Mouse (Mus musculus): ENCODE measurements around the gene Dguok. TPM values are rescaled to one million over a fixed set of nuclear protein-coding genes. Genes with fewer than 3 reads are reported as not detected.

The Dguok gene
- polyA plus RNA-seq, 1 experiment: 53.9 TPM

DNA sequence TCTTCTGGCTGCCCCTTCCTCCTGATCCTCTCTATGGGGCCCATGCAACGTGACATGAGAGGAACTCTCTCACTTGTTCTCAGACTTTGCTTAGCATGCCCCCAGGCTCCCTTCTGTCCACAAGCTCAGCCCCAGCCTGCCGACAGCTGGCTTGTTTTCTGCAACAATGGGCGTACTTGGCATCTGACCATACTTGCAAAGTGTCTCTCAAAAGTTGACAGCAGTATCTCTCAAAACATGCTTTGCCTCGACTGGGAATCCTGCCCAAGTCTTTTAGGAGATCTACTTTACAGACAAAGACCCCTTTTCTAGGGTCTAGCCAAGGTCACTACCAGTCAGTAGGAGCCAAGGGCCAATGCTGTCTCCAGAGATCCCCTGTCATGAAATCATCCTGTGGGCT lies 20.9 kb downstream of the Dguok start:
- Histone ChIP-seq H3K27ac (ENCODE audit: insufficient read depth, low read length) (no peak overlapping the region), H3K4me1 (ENCODE audit: control insufficient read depth, insufficient read depth, low read length) (no peaks in the 10 kb centered on the region), H3K4me3 (ENCODE audit: insufficient read depth, low read length) (no peak overlapping the region)
- TF ChIP-seq CTCF (IDR thresholded peaks at IDR 0.05; ENCODE audit: extremely low read depth, insufficient read depth, low read length) (no peak), POLR2A (IDR thresholded peaks at IDR 0.05; ENCODE audit: extremely low read depth, insufficient read depth, low read length) (no peak)

DNA sequence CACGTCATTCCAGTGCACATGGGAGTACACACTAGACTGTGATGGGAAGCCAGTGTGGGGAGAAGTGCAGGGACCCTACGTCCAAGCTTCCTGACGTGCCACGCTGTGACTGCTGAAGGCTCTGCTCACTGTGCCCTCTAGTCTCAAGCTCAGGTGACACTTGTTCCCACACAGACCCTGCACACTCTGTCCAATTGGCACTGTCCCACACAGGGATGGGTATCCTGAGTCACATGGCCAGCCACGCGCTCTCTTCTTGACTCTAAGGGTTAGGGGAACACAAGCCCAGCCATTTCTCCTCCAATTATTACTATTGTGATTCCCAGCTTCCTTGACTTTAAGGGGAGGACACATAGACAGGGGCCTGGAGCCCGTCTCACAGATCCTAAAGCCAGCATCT lies 23.0 kb downstream of the Dguok start:
- Histone ChIP-seq H3K27ac (ENCODE audit: insufficient read depth, low read length) (no peak overlapping the region), H3K4me1 (ENCODE audit: control insufficient read depth, insufficient read depth, low read length) (no peaks in the 10 kb centered on the region), H3K4me3 (ENCODE audit: insufficient read depth, low read length) (no peak overlapping the region)
- TF ChIP-seq CTCF (IDR thresholded peaks at IDR 0.05; ENCODE audit: extremely low read depth, insufficient read depth, low read length) (no peak), POLR2A (IDR thresholded peaks at IDR 0.05; ENCODE audit: extremely low read depth, insufficient read depth, low read length) (no peak)

DNA sequence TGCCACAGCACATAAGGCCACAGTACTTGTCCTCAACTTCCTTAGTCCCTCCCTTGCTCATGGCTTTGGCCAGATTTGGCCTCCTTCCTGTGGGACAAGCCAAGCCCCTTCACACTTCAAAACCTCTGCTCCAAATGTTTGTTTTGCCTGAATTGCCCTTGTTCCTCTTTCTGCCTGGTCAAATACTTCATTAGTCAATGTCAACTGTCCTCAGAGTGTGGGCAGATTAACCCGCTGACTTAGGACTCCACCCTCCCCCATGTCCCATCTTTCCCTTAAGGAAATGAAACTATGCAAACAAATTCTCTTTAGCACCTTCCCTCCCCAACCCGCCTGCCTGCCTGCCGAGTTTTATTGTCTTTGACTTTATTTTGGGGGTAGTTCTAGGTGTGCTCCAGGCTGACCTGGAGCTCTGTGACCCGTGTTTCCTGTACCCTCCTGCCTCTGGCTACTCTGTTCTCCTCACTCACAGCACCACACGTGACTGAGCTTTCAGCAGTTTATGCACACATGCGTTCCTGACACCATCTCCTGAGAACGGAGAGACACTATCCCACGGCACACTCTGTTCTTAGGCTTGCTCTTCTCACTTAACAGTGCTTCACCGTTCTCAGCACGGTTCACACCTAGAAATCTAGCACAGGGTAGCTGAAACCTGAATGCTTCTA lies 24.2 kb downstream of the Dguok start:
- Histone ChIP-seq H3K27ac (ENCODE audit: insufficient read depth, low read length) (no peak overlapping the region), H3K4me3 (ENCODE audit: insufficient read depth, low read length) (no peak overlapping the region), H3K4me1 (ENCODE audit: control insufficient read depth, insufficient read depth, low read length) (no peaks in the 10 kb centered on the region)
- TF ChIP-seq CTCF (IDR thresholded peaks at IDR 0.05; ENCODE audit: extremely low read depth, insufficient read depth, low read length) (no peak), POLR2A (IDR thresholded peaks at IDR 0.05; ENCODE audit: extremely low read depth, insufficient read depth, low read length) (no peak)

DNA sequence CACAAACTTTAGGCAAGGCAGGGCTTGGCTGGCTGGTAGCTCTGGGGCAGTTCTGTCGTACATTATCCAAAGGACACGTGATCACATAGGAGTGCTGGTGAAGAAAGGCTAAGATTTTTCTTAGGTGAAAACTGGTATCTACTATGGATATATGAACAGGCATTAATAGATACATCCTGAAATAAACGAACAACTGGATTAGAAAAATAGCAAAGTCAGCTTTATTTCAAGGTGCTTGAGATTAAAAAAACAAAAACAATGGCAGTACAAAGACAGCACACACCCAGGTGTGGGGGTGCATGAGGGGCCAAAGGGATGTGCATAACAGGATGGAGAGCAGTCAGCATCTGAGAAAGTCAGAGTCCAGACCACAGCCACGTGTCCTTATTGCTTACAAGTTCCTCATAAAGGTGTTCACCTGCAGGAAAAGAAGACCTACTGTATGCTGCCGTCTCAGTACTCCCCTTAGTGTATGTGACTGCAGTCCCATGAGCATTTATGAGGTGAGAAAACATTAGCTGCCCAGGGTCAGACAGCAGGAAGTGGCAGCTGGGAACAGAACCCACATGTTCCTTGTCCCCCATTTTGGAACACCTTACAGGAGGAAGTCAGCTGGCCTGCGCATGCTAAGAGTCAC lies 26.6 kb downstream of the Dguok start:
- H3K27ac ChIP-seq (ENCODE audit: insufficient read depth, low read length): no peak overlapping the region

DNA sequence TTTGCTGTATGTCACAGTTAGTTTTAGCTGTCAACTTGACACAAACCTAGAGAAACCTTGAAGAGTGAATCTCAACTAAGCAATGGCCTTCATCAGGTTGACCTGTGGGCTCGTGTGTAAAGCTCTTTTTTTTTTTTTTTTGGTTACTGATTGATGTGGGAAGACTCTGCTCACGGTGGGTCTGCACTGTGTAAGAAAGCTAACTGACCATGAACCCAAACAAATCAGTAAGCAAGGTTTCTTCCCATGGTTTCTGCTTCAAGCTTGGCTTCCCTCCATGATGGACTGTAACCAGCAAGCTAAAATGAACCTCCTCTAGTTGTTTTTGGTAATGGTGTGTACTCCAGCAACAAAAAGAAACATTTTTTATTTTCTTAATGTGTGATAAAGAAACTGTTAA lies 27.6 kb downstream of the Dguok start:
- Histone ChIP-seq H3K27ac (ENCODE audit: insufficient read depth, low read length) (no peak overlapping the region), H3K4me3 (ENCODE audit: insufficient read depth, low read length) (no peak overlapping the region), H3K4me1 (ENCODE audit: control insufficient read depth, insufficient read depth, low read length) (no peaks in the 10 kb centered on the region)
- no peak for TF ChIP-seq CTCF (IDR thresholded peaks at IDR 0.05; ENCODE audit: extremely low read depth, insufficient read depth, low read length)

More for the DNA sequence above, 26.6 kb downstream of the Dguok start:
- H3K4me3 ChIP-seq (ENCODE audit: insufficient read depth, low read length): no peak overlapping the region
- no peaks in the 10 kb centered on the region for H3K4me1 ChIP-seq (ENCODE audit: control insufficient read depth, insufficient read depth, low read length)
- TF ChIP-seq CTCF (IDR thresholded peaks at IDR 0.05; ENCODE audit: extremely low read depth, insufficient read depth, low read length): no peak
- no peak for TF ChIP-seq POLR2A (IDR thresholded peaks at IDR 0.05; ENCODE audit: extremely low read depth, insufficient read depth, low read length)

DNA sequence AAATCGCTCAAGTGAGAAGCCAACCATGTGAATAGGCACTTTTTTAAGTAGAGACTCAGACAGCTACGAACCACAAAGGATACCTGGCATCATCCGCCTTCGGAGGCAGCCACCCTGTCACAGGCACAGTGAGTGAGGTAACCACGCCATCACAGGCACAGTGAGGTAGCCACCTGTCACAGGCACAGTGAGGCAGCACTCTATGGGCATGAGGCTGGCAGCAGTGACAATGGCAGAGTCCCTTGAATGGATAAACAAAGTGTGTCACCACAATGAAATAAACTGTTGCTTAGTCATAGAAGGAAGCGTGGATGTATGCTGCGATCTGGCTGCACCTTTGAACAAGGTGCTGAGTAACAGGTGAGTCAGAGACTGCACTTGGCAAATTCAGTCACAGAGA lies 28.1 kb downstream of the Dguok start:
- Histone ChIP-seq H3K4me1 (ENCODE audit: control insufficient read depth, insufficient read depth, low read length) (no peaks in the 10 kb centered on the region), H3K4me3 (ENCODE audit: insufficient read depth, low read length) (no peak overlapping the region), H3K27ac (ENCODE audit: insufficient read depth, low read length) (no peak overlapping the region)
- no peak for TF ChIP-seq POLR2A (IDR thresholded peaks at IDR 0.05; ENCODE audit: extremely low read depth, insufficient read depth, low read length)
- no peak for TF ChIP-seq CTCF (IDR thresholded peaks at IDR 0.05; ENCODE audit: extremely low read depth, insufficient read depth, low read length)

DNA sequence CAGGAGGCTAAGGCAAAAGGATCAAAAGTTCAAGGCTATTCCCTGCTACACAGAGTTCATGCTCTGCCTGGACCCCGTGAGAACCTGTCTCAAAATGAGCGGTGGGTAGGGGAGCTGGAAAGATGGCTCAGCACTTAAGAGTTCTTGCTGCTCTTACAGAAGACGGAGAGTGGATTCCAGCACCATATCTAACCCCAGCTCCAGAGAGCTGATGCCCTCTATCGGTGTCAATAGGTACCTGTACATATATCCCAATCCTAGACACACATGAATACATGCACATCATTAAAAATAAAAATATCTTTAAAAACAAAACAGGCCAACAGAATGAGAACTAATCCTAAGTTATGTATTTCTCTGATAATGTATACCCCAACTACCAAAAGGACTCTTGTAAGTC lies 28.6 kb downstream of the Dguok start:
- TF ChIP-seq CTCF (IDR thresholded peaks at IDR 0.05; ENCODE audit: extremely low read depth, insufficient read depth, low read length): no peak
- TF ChIP-seq POLR2A (IDR thresholded peaks at IDR 0.05; ENCODE audit: extremely low read depth, insufficient read depth, low read length): no peak

DNA sequence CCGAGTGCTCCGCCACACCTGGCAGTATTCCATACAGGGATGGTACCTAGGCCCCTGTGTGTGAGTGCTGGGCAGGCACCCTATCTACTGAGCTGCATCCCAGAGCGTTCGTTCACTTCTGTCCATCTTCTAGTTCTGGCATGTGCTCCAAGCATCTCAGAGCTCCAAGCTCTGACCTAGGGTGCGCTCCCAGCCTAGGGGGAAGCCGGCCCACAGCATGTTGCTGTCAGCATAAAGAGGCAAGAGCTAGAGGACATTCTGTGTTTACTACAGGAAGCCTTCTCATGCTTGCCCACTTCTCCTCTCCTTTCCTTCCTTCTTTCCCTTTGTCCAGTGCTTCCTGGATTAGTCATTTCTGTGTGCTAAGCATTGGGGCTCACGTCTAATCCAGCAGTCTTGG lies 31.3 kb downstream of the Dguok start:
- Histone ChIP-seq H3K4me1 (ENCODE audit: control insufficient read depth, insufficient read depth, low read length) (no peaks in the 10 kb centered on the region), H3K27ac (ENCODE audit: insufficient read depth, low read length) (no peak overlapping the region), H3K4me3 (ENCODE audit: insufficient read depth, low read length) (no peak overlapping the region)
- TF ChIP-seq POLR2A (IDR thresholded peaks at IDR 0.05; ENCODE audit: extremely low read depth, insufficient read depth, low read length): no peak
- TF ChIP-seq CTCF (IDR thresholded peaks at IDR 0.05; ENCODE audit: extremely low read depth, insufficient read depth, low read length): no peak

More for the DNA sequence above, 28.6 kb downstream of the Dguok start:
- H3K27ac ChIP-seq (ENCODE audit: insufficient read depth, low read length): no peak overlapping the region
- H3K4me1 ChIP-seq (ENCODE audit: control insufficient read depth, insufficient read depth, low read length): no peaks in the 10 kb centered on the region
- H3K4me3 ChIP-seq (ENCODE audit: insufficient read depth, low read length): no peak overlapping the region

DNA sequence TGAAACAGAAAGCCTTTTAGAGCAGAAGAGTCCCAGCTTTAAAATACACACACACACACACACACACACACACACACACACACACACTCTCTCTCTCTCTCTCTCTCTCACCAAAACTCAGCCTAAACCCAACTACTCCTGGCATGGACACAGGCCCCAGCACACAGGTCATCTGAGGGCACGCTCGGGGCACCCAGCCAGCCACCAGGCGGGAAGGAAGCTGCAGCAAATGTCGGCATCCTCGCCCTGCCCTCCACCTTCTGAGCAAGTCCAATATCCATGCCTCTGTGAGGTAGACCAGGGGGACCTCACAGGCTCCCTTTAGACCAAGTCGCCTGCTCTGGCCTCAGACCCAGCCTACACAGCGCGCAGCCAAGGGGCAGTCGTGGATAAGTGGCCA lies 33.5 kb downstream of the Dguok start:
- H3K4me3 ChIP-seq (ENCODE audit: insufficient read depth, low read length): no peak overlapping the region
- TF ChIP-seq POLR2A (IDR thresholded peaks at IDR 0.05; ENCODE audit: extremely low read depth, insufficient read depth, low read length): no peak
- no peak for TF ChIP-seq CTCF (IDR thresholded peaks at IDR 0.05; ENCODE audit: extremely low read depth, insufficient read depth, low read length)
- no peak overlapping the region for H3K27ac ChIP-seq (ENCODE audit: insufficient read depth, low read length)

DNA sequence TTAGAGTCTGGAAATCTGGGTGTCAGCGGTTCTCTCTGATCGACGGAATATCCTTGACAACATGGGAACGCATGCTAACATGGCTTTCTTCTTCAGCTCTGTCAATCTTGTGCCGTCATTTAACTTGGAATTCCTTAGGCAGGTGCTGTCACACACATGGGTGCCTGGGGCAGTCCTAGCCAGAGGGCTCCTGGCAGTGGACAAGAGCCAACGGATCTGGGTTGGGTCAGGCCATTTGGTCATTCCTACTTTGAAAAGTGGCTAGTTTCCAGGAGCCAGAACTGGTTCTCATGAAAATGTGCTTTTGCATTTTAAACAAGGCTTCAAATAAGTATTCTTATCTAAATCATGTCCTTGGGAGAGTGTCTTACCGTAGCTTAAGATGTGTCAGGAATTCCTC lies 35.0 kb downstream of the Dguok start:
- Histone ChIP-seq H3K4me3 (ENCODE audit: insufficient read depth, low read length) (no peak overlapping the region), H3K27ac (ENCODE audit: insufficient read depth, low read length) (no peak overlapping the region), H3K4me1 (ENCODE audit: control insufficient read depth, insufficient read depth, low read length) (no peaks in the 10 kb centered on the region)
- TF ChIP-seq POLR2A (IDR thresholded peaks at IDR 0.05; ENCODE audit: extremely low read depth, insufficient read depth, low read length): no peak
- no peak for TF ChIP-seq CTCF (IDR thresholded peaks at IDR 0.05; ENCODE audit: extremely low read depth, insufficient read depth, low read length)

More for the DNA sequence above, 33.5 kb downstream of the Dguok start:
- no peaks in the 10 kb centered on the region for H3K4me1 ChIP-seq (ENCODE audit: control insufficient read depth, insufficient read depth, low read length)

Data from cortical plate, adult 2 months (tissue).